In genomic region chr19:38931566-38931890, GRCm38 (mm10) we compare ENCODE assay signal across 9 mouse cellular contexts. TPM values are rescaled to one million over a fixed set of nuclear protein-coding genes. Genes with fewer than 3 reads are reported as not detected.
A peak's percentile ranks its signal among the peaks of the same experiment; 100 is the strongest.
DNase-seq lines count a peak whose midpoint lies in the region; ATAC-seq and TF ChIP-seq lines count a peak whose summit lies in the region.
"Had no signal": no experiment of that assay in that cellular context is flagged by ENCODE, and none has a peak within 500 bp of the region (broad histone marks: within the 10 kb centered on the region; RNA-seq: fewer than 3 reads in every experiment).

No protein-coding gene starts in this region.

- intact Hi-C loops in left cerebral cortex, postnatal 10 days (cut with DNase I): no loop called here

- peak overlapping the region; percentile 80 for H3K4me3 ChIP-seq in layer of hippocampus, adult 2 months
- H3K4me3 ChIP-seq in embryonic facial prominence, embryonic 10.5 days: peak overlapping the region; percentile 91
- peak overlapping the region; percentile 88 for H3K4me3 ChIP-seq in intestine, embryonic 14.5 days (ENCODE audit: low read depth, low read length)
- H3K4me3 ChIP-seq in myocyte: peak overlapping the region; percentile 72

- peaks cover 18% of the 10 kb centered on the region for H3K79me2 ChIP-seq in myocyte (ENCODE audit: control insufficient read depth, insufficient read depth)

- no peaks in the 10 kb centered on the region for H3K9me3 ChIP-seq in embryonic facial prominence, embryonic 10.5 days
- no peaks in the 10 kb centered on the region for H3K9me3 ChIP-seq in intestine, embryonic 14.5 days (ENCODE audit: control insufficient read depth, low read length)

- H3ac ChIP-seq in myocyte (ENCODE audit: control insufficient read depth, insufficient read length): peak overlapping the region; percentile 37

- no peak for TF ChIP-seq POLR2A in myocyte (IDR thresholded peaks at IDR 0.05; ENCODE audit: insufficient read length, low read depth)

- H3K4me1 ChIP-seq in embryonic facial prominence, embryonic 10.5 days: peaks cover 17% of the 10 kb centered on the region
- peaks cover 15% of the 10 kb centered on the region for H3K4me1 ChIP-seq in intestine, embryonic 14.5 days (replicated peaks; ENCODE audit: control insufficient read depth, insufficient read depth, low read length)

- no peak overlapping the region for H3K27ac ChIP-seq in layer of hippocampus, adult 2 months
- H3K27ac ChIP-seq in embryonic facial prominence, embryonic 10.5 days (replicated peaks): peak overlapping the region; percentile 98
- 0 out of 2 replicates have a peak overlapping the region, but pooled peaks have one; percentile 90 for H3K27ac ChIP-seq in intestine, embryonic 14.5 days (ENCODE audit: low read depth)

- H3K36me3 ChIP-seq in embryonic facial prominence, embryonic 10.5 days (replicated peaks): peaks cover 43% of the 10 kb centered on the region
- H3K36me3 ChIP-seq in intestine, embryonic 14.5 days (ENCODE audit: control insufficient read depth, insufficient read depth, low read length): peaks cover 37% of the 10 kb centered on the region
- no peaks in the 10 kb centered on the region for H3K36me3 ChIP-seq in myocyte (ENCODE audit: control insufficient read depth, insufficient read depth)

- TF ChIP-seq CTCF in layer of hippocampus, adult 2 months (conservative IDR thresholded peaks at IDR 0.05): no peak

- no peak for ATAC-seq in intestine, embryonic 14.5 days (replicated peaks; ENCODE audit: low FRiP score, low TSS enrichment, low read depth)

- no peaks in the 10 kb centered on the region for H3K27me3 ChIP-seq in embryonic facial prominence, embryonic 10.5 days (replicated peaks; ENCODE audit: low read depth, poor library complexity, severe bottlenecking)
- no peaks in the 10 kb centered on the region for H3K27me3 ChIP-seq in intestine, embryonic 14.5 days (replicated peaks; ENCODE audit: control insufficient read depth, insufficient read depth, low read length)
- no peaks in the 10 kb centered on the region for H3K27me3 ChIP-seq in myocyte (ENCODE audit: control insufficient read depth, insufficient read depth, insufficient read length)

- H3K4me2 ChIP-seq in intestine, embryonic 14.5 days (ENCODE audit: low read length): peak overlapping the region; percentile 95
- peak overlapping the region; percentile 99 for H3K4me2 ChIP-seq in myocyte (ENCODE audit: low read depth)

- DNase-seq in layer of hippocampus, adult 2 months (ENCODE audit: low spot score in 2 of 2): no peak
- no peak for DNase-seq in layer of hippocampus, adult 9-10 months (ENCODE audit: low spot score)
- no peak for DNase-seq in embryonic facial prominence, embryonic 10.5 days (ENCODE audit: low spot score)
- no peak for DNase-seq in intestine, embryonic 14.5 days (ENCODE audit: low spot score)
- DNase-seq in layer of hippocampus, adult 11-12 months (ENCODE audit: low spot score): no peak
- no peak for DNase-seq in layer of hippocampus, postnatal 10 days (ENCODE audit: low spot score in 2 of 2)
- no peak for DNase-seq in left cerebral cortex, postnatal 10 days (ENCODE audit: extremely low spot score in 1 of 2, low spot score in 2 of 2)
- DNase-seq: kidney, postnatal 4 days had no signal

- 3% methylated on average over 6 of the region's 6 CpGs for WGBS in embryonic facial prominence, embryonic 10.5 days
- 0% methylated on average over 6 of the region's 6 CpGs for WGBS in intestine, embryonic 14.5 days

- peak overlapping the region; percentile 96 for H3K9ac ChIP-seq in intestine, embryonic 14.5 days (ENCODE audit: low read length)

TF ChIP-seq in myocyte, 11 proteins besides CTCF, POLR2A, EP300 and RAD21:
- no peak for TF ChIP-seq E2F4 (IDR thresholded peaks at IDR 0.05; ENCODE audit: insufficient read depth)
- no peak for TF ChIP-seq TCF3 (IDR thresholded peaks at IDR 0.05; ENCODE audit: insufficient read length, low read depth)
- TF ChIP-seq REST (IDR thresholded peaks at IDR 0.05; ENCODE audit: insufficient read depth, insufficient read length): no peak
- no peak for TF ChIP-seq CEBPB (IDR thresholded peaks at IDR 0.05; ENCODE audit: insufficient read depth, poor library complexity, severe bottlenecking)
- no peak for TF ChIP-seq SRF (IDR thresholded peaks at IDR 0.05; ENCODE audit: control insufficient read depth, insufficient read length, low read depth)
- TF ChIP-seq MAX (IDR thresholded peaks at IDR 0.05; ENCODE audit: low read depth): no peak
- TF ChIP-seq TCF12 (IDR thresholded peaks at IDR 0.05; ENCODE audit: insufficient read depth, poor library complexity, severe bottlenecking): no peak
- TF ChIP-seq USF1 (IDR thresholded peaks at IDR 0.05; ENCODE audit: low read depth): no peak
- TF ChIP-seq MYOG (IDR thresholded peaks at IDR 0.05; ENCODE audit: control insufficient read depth in 1 of 3, insufficient read depth in 1 of 3, insufficient read length in 2 of 3, low read depth in 2 of 3): no peak
- no peak for TF ChIP-seq POLR2AphosphoS2 (IDR thresholded peaks at IDR 0.05; ENCODE audit: insufficient read length, low read depth)
- TF ChIP-seq MYOD1 (IDR thresholded peaks at IDR 0.05; ENCODE audit: control insufficient read depth in 1 of 3, insufficient read length in 2 of 3, low read depth in 2 of 3): no peak

RNA-seq across cellular contexts. Expression of gene Hells, which starts 0.8 kb away (rescaled TPM):
- total RNA-seq in layer of hippocampus, adult 2 months (2021): 1 to 10 TPM; 5.3 to 5.8 TPM
- 92.5 and 92.9 TPM in 2 replicates for polyA plus RNA-seq in embryonic facial prominence, embryonic 10.5 days (2016; fragmentation: Nextera tagmentation; extraction: Ambion mirVana)
- polyA plus RNA-seq in intestine, embryonic 14.5 days (2014; fragmentation: Nextera tagmentation; extraction: Ambion mirVana): 56.6 and 63.0 TPM in 2 replicates
- polyA plus RNA-seq in myocyte (2012; fragmentation: generic; extraction: Trizol): 1.7 TPM
- total RNA-seq in layer of hippocampus, postnatal 10 days (2021): 1 to 10 TPM; 4.7 to 7.9 TPM
- 1 to 10 TPM; 6.0 to 6.1 TPM for total RNA-seq in left cerebral cortex, postnatal 10 days (2021)
